Comparison of ENCODE assay signal across 14 mouse cellular contexts in the genomic region with DNA sequence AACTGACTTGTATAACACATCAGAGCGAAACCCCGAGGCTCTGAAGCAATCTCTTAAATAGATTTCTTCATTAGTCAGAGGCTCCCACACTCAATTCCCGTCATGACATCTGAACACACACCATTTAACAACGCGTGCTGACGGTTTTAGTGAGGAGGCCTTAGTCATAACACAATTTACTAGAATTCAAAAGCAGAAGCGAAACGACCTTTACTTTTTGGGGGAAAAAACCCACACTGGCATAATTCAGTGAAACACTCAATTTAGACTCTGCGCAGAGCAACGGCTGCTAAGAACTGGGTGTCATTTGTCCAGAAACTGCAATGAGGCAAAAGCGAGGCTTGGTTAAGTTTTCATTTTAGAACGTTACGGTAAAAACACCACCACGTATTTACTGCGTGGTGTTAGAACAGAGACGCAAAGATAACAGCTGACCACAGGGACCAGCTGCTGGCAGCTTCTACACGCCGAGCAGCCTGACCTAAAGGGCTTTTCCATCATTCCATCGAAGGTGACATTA. TPM values are rescaled to one million over a fixed set of nuclear protein-coding genes. Genes with fewer than 3 reads are reported as not detected.
DNase-seq lines count a peak whose midpoint lies in the region; ATAC-seq and TF ChIP-seq lines count a peak whose summit lies in the region.
"Had no signal": no experiment of that assay in that cellular context is flagged by ENCODE, and none has a peak within 500 bp of the region (broad histone marks: within the 10 kb centered on the region; RNA-seq: fewer than 3 reads in every experiment).

No protein-coding gene starts in this region.

- no peak overlapping the region for H3K27ac ChIP-seq in liver, postnatal 0 days (ENCODE audit: low read depth)
- H3K27ac ChIP-seq in liver, embryonic 12.5 days: no peak overlapping the region
- no peak overlapping the region for H3K27ac ChIP-seq in intestine, embryonic 15.5 days
- H3K27ac ChIP-seq: embryonic facial prominence, embryonic 15.5 days; kidney, postnatal 0 days; liver, embryonic 14.5 days had no signal

- H3K9ac ChIP-seq in liver, postnatal 0 days (replicated peaks): no peak overlapping the region
- H3K9ac ChIP-seq in liver, embryonic 12.5 days: no peak overlapping the region
- H3K9ac ChIP-seq in intestine, embryonic 15.5 days: no peak overlapping the region
- H3K9ac ChIP-seq: embryonic facial prominence, embryonic 15.5 days; liver, embryonic 14.5 days had no signal

- WGBS in liver, postnatal 0 days (ENCODE audit: insufficient replicate concordance): 62% methylated on average over 19 of the region's 19 CpGs
- 63% methylated on average over 19 of the region's 19 CpGs for WGBS in liver, embryonic 12.5 days (ENCODE audit: insufficient replicate concordance)
- WGBS in intestine, embryonic 15.5 days: 62% methylated on average over 19 of the region's 19 CpGs

- H3K9me3 ChIP-seq in liver, postnatal 0 days (ENCODE audit: low read length): no peaks in the 10 kb centered on the region
- no peaks in the 10 kb centered on the region for H3K9me3 ChIP-seq in liver, embryonic 12.5 days (replicated peaks)
- no peaks in the 10 kb centered on the region for H3K9me3 ChIP-seq in intestine, embryonic 15.5 days
- H3K9me3 ChIP-seq: embryonic facial prominence, embryonic 15.5 days had no signal

- peak; percentile 48 for TF ChIP-seq EP300 in liver, postnatal 0 days (IDR thresholded peaks at IDR 0.05; ENCODE audit: low read depth)

- TF ChIP-seq CTCF in liver, postnatal 0 days (IDR thresholded peaks at IDR 0.05; ENCODE audit: low read depth): no peak

- H3K4me2 ChIP-seq in liver, postnatal 0 days (ENCODE audit: low read depth, low read length): no peak overlapping the region
- no peak overlapping the region for H3K4me2 ChIP-seq in liver, embryonic 12.5 days
- no peak overlapping the region for H3K4me2 ChIP-seq in intestine, embryonic 15.5 days (replicated peaks)
- H3K4me2 ChIP-seq: embryonic facial prominence, embryonic 15.5 days had no signal

- no peak for DNase-seq in liver, postnatal 0 days
- peak; percentile 56 for DNase-seq in CD4-positive helper T cell, adult 2 months (ENCODE audit: low read depth, low spot score)
- DNase-seq in adipocyte (ENCODE audit: low spot score): peak; percentile 37
- no peak for DNase-seq in thymus, postnatal 0 days (ENCODE audit: low spot score)
- DNase-seq: adrenal gland, postnatal 25 days; cerebellum, adult 9-10 months; heart, adult 11 months; heart, postnatal 14 days had no signal

- ATAC-seq in liver, postnatal 0 days: peak; percentile 73
- no peak for ATAC-seq in liver, embryonic 12.5 days
- peak; percentile 83 for ATAC-seq in megakaryocyte, adult 5-6 weeks (ENCODE audit: poor library complexity, severe bottlenecking)
- no peak for ATAC-seq in intestine, embryonic 15.5 days

- no peaks in the 10 kb centered on the region for H3K27me3 ChIP-seq in liver, postnatal 0 days (ENCODE audit: insufficient read depth, low read length)
- H3K27me3 ChIP-seq in liver, embryonic 12.5 days (replicated peaks): no peaks in the 10 kb centered on the region
- H3K27me3 ChIP-seq in intestine, embryonic 15.5 days (replicated peaks): no peaks in the 10 kb centered on the region
- H3K27me3 ChIP-seq: embryonic facial prominence, embryonic 15.5 days had no signal

- peaks cover 20% of the 10 kb centered on the region for H3K36me3 ChIP-seq in liver, postnatal 0 days (replicated peaks; ENCODE audit: insufficient read depth, low read length)
- H3K36me3 ChIP-seq in liver, embryonic 12.5 days: peaks cover 28% of the 10 kb centered on the region
- no peaks in the 10 kb centered on the region for H3K36me3 ChIP-seq in intestine, embryonic 15.5 days

- no peaks in the 10 kb centered on the region for H3K4me1 ChIP-seq in liver, postnatal 0 days (ENCODE audit: insufficient read depth)
- H3K4me1 ChIP-seq in liver, embryonic 12.5 days: no peaks in the 10 kb centered on the region
- H3K4me1 ChIP-seq in intestine, embryonic 15.5 days (replicated peaks): peaks cover under 1% of the 10 kb centered on the region; the same call in 1 of the 2 replicates

- H3K4me3 ChIP-seq in liver, postnatal 0 days (ENCODE audit: low read depth, low read length): no peak overlapping the region
- no peak overlapping the region for H3K4me3 ChIP-seq in liver, embryonic 12.5 days
- no peak overlapping the region for H3K4me3 ChIP-seq in intestine, embryonic 15.5 days (replicated peaks)
- H3K4me3 ChIP-seq: embryonic facial prominence, embryonic 15.5 days had no signal

RNA-seq across cellular contexts. Expression of a gene that starts 14.8 kb away (rescaled TPM):
- 33.2 and 37.4 TPM in 2 replicates for polyA plus RNA-seq in liver, postnatal 0 days (2015; fragmentation: Nextera tagmentation; extraction: Ambion mirVana)
- 30.1 and 32.6 TPM in 2 replicates for polyA plus RNA-seq in liver, embryonic 12.5 days (2016; fragmentation: Nextera tagmentation; extraction: Ambion mirVana)
- 31.5 and 41.4 TPM in 2 replicates for total RNA-seq in megakaryocyte, adult 5-6 weeks (2015)
- 35.1 and 35.9 TPM in 2 replicates for total RNA-seq in megakaryocyte, adult 5-6 weeks (2017)
- 76.5 and 82.2 TPM in 2 replicates for polyA plus RNA-seq in thymus, postnatal 0 days (2015; fragmentation: Nextera tagmentation; extraction: Ambion mirVana)
- polyA plus RNA-seq in intestine, embryonic 15.5 days (2015; fragmentation: Nextera tagmentation; extraction: Ambion mirVana): 41.8 and 46.8 TPM in 2 replicates

Comparison
In these comparisons a context has a peak if more than half of its experiments do, and no peak if none do; other contexts are left out.
1. ATAC-seq: peak in liver, postnatal 0 days (single experiment) and megakaryocyte, adult 5-6 weeks (single experiment); none in liver, embryonic 12.5 days (single experiment) and intestine, embryonic 15.5 days (single experiment).
2. DNase-seq: peak in CD4-positive helper T cell, adult 2 months (single experiment) and adipocyte (single experiment); none in liver, postnatal 0 days (single experiment) and thymus, postnatal 0 days (single experiment).